Mouse (Mus musculus): Measurements from ENCODE around the gene Gpx8.

Gpx8 gene

DNA sequence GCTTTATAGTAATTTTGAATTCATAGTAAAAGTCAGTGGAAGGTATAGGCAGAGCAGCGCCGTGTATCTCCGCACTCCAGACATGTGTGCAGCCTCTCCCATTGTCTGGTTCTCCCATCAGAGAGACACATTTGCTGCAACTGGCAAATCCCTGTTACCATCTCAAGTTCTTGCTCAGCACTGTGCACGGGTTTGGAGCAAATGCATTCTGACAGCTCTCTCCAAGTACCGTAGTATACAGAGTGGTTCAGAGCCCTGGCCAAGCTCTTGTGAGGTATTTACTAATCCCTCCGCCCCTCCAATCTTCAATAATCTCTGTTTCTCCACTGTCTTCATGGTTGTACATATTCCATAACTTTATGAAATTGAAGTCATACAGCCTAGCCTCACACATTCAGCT is 33.5 kb downstream of the Gpx8 start:
- no peaks in the 10 kb centered on the region for H3K36me3 ChIP-seq (ENCODE audit: insufficient read depth, low read length)
- H3K27me3 ChIP-seq (ENCODE audit: insufficient read depth, low read length): peaks cover 9% of the 10 kb centered on the region; the same call in 1 of the 2 replicates
- no peak for TF ChIP-seq NANOG (IDR thresholded peaks at IDR 0.05; ENCODE audit: borderline replicate concordance, low read length)
- no peak for TF ChIP-seq POU5F1 (IDR thresholded peaks at IDR 0.05; ENCODE audit: borderline replicate concordance, low read length)
- TF ChIP-seq CTCF (conservative IDR thresholded peaks at IDR 0.05; ENCODE audit: low read length): no peak
- H3K9me3 ChIP-seq (ENCODE audit: low read length): 0 out of 2 replicates have a peak, but pooled peaks cover under 1% of the 10 kb centered on the region
- H3K4me3 ChIP-seq (replicated peaks; ENCODE audit: low read length): no peak overlapping the region
- H3K4me1 ChIP-seq (replicated peaks; ENCODE audit: low read depth, low read length): peaks cover 14% of the 10 kb centered on the region

DNA sequence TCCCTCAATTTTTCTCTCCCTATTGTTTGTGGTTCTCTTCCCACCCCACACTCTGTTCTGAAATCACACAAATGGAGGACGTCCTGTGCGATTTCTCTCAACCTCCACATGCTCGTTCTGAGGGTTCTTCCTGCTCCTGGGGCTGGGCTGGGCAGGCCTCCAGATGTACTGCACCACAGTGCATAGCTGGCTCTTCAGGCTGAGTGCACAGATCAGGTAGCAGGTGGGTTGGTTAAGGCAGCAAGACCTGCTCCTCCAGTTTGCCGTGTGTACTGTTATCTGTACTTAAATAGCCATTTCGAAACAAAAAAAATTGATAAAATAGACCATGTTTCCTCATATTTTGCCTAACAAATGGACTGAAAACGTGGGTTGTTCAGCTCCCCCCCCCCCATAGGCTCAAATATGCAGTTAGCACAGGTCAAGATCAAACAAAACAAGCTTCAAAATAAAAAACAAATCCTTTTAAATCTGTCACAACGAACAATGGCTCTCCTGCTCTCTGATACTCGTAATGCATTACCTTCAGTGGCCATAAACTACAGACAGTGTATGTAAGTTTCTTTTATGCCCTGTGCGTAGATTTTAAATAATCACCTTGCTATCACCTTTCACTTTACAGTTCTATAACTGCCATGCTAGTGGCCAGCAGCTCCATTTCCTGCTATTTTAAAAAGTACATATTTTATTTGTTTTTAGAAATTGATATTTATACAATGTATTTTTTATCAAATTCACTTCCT is 45.5 kb downstream of the Gpx8 start:
- no peak for TF ChIP-seq CTCF (conservative IDR thresholded peaks at IDR 0.05; ENCODE audit: low read length)
- no peak for TF ChIP-seq NANOG (IDR thresholded peaks at IDR 0.05; ENCODE audit: borderline replicate concordance, low read length)
- TF ChIP-seq POU5F1 (IDR thresholded peaks at IDR 0.05; ENCODE audit: borderline replicate concordance, low read length): no peak
- Histone ChIP-seq H3K9me3 (ENCODE audit: low read length) (no peaks in the 10 kb centered on the region), H3K4me3 (replicated peaks; ENCODE audit: low read length) (no peak overlapping the region), H3K27me3 (ENCODE audit: insufficient read depth, low read length) (peaks cover 56% of the 10 kb centered on the region), H3K36me3 (ENCODE audit: insufficient read depth, low read length) (no peaks in the 10 kb centered on the region), H3K4me1 (replicated peaks; ENCODE audit: low read depth, low read length) (peaks cover 9% of the 10 kb centered on the region)

GRCm38 (mm10) chr13:113000090-113000489 is 46.1 kb downstream of the Gpx8 start:
- no peak overlapping the region for H3K4me3 ChIP-seq (replicated peaks; ENCODE audit: low read length)
- H3K9me3 ChIP-seq (ENCODE audit: low read length): no peaks in the 10 kb centered on the region
- no peak for TF ChIP-seq NANOG (IDR thresholded peaks at IDR 0.05; ENCODE audit: borderline replicate concordance, low read length)
- no peak for TF ChIP-seq CTCF (conservative IDR thresholded peaks at IDR 0.05; ENCODE audit: low read length)
- no peak for TF ChIP-seq POU5F1 (IDR thresholded peaks at IDR 0.05; ENCODE audit: borderline replicate concordance, low read length)
- peaks cover 9% of the 10 kb centered on the region for H3K4me1 ChIP-seq (replicated peaks; ENCODE audit: low read depth, low read length)
- H3K27me3 ChIP-seq (ENCODE audit: insufficient read depth, low read length): peaks cover 60% of the 10 kb centered on the region
- no peaks in the 10 kb centered on the region for H3K36me3 ChIP-seq (ENCODE audit: insufficient read depth, low read length)

GRCm38 (mm10) chr13:112998427-112999201 is 47.6 kb downstream of the Gpx8 start:
- TF ChIP-seq CTCF (conservative IDR thresholded peaks at IDR 0.05; ENCODE audit: low read length) (no peak), NANOG (IDR thresholded peaks at IDR 0.05; ENCODE audit: borderline replicate concordance, low read length) (no peak), POU5F1 (IDR thresholded peaks at IDR 0.05; ENCODE audit: borderline replicate concordance, low read length) (no peak)
- Histone ChIP-seq H3K36me3 (ENCODE audit: insufficient read depth, low read length) (no peaks in the 10 kb centered on the region), H3K27me3 (ENCODE audit: insufficient read depth, low read length) (peaks cover 75% of the 10 kb centered on the region), H3K9me3 (ENCODE audit: low read length) (no peaks in the 10 kb centered on the region), H3K4me1 (replicated peaks; ENCODE audit: low read depth, low read length) (peaks cover 17% of the 10 kb centered on the region), H3K4me3 (replicated peaks; ENCODE audit: low read length) (peak overlapping the region; percentile 72)

DNA sequence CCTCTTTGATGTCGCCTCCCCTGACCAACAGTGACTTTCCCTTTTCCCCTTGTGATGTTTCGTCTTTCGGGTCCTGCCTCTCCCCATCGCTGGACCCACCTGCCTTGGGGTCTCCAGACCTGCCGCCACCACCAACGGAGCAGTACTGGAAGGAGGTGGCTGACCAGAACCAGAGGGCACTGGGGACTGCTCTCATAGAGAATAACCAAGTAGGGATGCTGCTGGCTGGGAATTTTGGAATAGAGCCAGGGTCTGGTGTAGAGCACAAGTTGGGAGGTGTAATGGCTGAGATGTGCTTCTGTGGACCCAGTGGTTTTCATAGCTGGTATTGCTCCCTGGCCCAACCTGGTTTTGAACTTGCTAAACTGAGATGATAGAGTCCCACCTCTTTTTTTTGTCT is 48.8 kb downstream of the Gpx8 start:
- no peaks in the 10 kb centered on the region for H3K9me3 ChIP-seq (ENCODE audit: low read length)
- no peak overlapping the region for H3K4me3 ChIP-seq (replicated peaks; ENCODE audit: low read length)
- no peak for TF ChIP-seq CTCF (conservative IDR thresholded peaks at IDR 0.05; ENCODE audit: low read length)
- no peak for TF ChIP-seq NANOG (IDR thresholded peaks at IDR 0.05; ENCODE audit: borderline replicate concordance, low read length)

GRCm38 (mm10) chr13:112996407-112996806 is 49.8 kb downstream of the Gpx8 start:
- H3K4me3 ChIP-seq (replicated peaks; ENCODE audit: low read length): no peak overlapping the region
- H3K9me3 ChIP-seq (ENCODE audit: low read length): no peaks in the 10 kb centered on the region
- H3K36me3 ChIP-seq (ENCODE audit: insufficient read depth, low read length): no peaks in the 10 kb centered on the region
- peaks cover 21% of the 10 kb centered on the region for H3K4me1 ChIP-seq (replicated peaks; ENCODE audit: low read depth, low read length)
- no peak for TF ChIP-seq POU5F1 (IDR thresholded peaks at IDR 0.05; ENCODE audit: borderline replicate concordance, low read length)
- no peak for TF ChIP-seq CTCF (conservative IDR thresholded peaks at IDR 0.05; ENCODE audit: low read length)
- TF ChIP-seq NANOG (IDR thresholded peaks at IDR 0.05; ENCODE audit: borderline replicate concordance, low read length): no peak
- H3K27me3 ChIP-seq (ENCODE audit: insufficient read depth, low read length): peaks cover 90% of the 10 kb centered on the region

More for the DNA sequence above, 48.8 kb downstream of the Gpx8 start:
- H3K4me1 ChIP-seq (replicated peaks; ENCODE audit: low read depth, low read length): peaks cover 21% of the 10 kb centered on the region
- H3K27me3 ChIP-seq (ENCODE audit: insufficient read depth, low read length): peaks cover 88% of the 10 kb centered on the region
- no peaks in the 10 kb centered on the region for H3K36me3 ChIP-seq (ENCODE audit: insufficient read depth, low read length)

GRCm38 (mm10) chr13:112994191-112994590 is 52.0 kb downstream of the Gpx8 start:
- peak; percentile 69 for TF ChIP-seq CTCF (conservative IDR thresholded peaks at IDR 0.05; ENCODE audit: low read length)
- TF ChIP-seq POU5F1 (IDR thresholded peaks at IDR 0.05; ENCODE audit: borderline replicate concordance, low read length): no peak

DNA sequence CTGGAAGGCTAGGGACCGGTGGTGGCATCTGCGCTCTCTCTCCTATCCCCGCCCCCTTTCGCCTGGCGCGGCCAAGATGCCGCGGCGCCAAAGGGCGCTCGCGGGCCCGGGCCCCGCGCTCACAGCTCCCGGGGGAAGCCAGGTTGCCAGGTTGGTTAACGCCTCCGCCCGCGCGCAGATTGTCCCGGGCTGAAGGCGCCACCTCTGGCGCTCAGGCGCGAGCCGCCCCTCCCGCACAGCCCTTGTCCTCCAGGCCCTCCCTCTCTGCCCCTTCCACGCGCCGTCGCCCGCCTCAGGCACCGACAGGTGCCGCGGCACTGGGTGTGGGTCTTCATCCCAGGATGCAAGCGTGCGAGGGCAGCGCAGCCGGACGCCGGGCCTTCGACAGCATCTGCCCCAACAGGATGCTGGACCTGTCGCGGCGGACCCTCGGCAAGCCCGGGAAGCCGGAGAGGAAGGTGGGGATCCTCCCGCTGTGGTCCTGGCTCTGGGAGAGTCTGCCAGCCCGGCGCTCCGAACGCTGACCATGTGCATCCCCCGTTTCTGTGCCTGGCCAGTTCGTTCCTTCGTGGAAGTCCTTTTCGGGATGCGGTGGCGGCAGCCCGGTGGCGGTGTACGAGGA is 52.6 kb downstream of the Gpx8 start, which contains the start of gene Mcidas:
Gene Mcidas (plus strand): TSS at position 315 of the 622 bp plus-strand sequence.
- no peak for TF ChIP-seq NANOG (IDR thresholded peaks at IDR 0.05; ENCODE audit: borderline replicate concordance, low read length)
- no peak for TF ChIP-seq POU5F1 (IDR thresholded peaks at IDR 0.05; ENCODE audit: borderline replicate concordance, low read length)
- TF ChIP-seq CTCF (conservative IDR thresholded peaks at IDR 0.05; ENCODE audit: low read length): no peak
- peak within 1 kb of the TSS; percentile 84 for H3K4me3 ChIP-seq (replicated peaks; ENCODE audit: low read length)
- H3K9me3 ChIP-seq (ENCODE audit: low read length): no peaks in the 10 kb centered on the region
- peaks cover 94% of the 10 kb centered on the region for H3K27me3 ChIP-seq (ENCODE audit: insufficient read depth, low read length)
- H3K36me3 ChIP-seq (ENCODE audit: insufficient read depth, low read length): no peaks in the 10 kb centered on the region
- H3K4me1 ChIP-seq (replicated peaks; ENCODE audit: low read depth, low read length): peaks cover 36% of the 10 kb centered on the region

More at GRCm38 (mm10) chr13:112994191-112994590, 52.0 kb downstream of the Gpx8 start:
- H3K27me3 ChIP-seq (ENCODE audit: insufficient read depth, low read length): peaks cover 94% of the 10 kb centered on the region
- H3K36me3 ChIP-seq (ENCODE audit: insufficient read depth, low read length): no peaks in the 10 kb centered on the region
- no peaks in the 10 kb centered on the region for H3K9me3 ChIP-seq (ENCODE audit: low read length)
- peaks cover 35% of the 10 kb centered on the region for H3K4me1 ChIP-seq (replicated peaks; ENCODE audit: low read depth, low read length)
- peak overlapping the region; percentile 84 for H3K4me3 ChIP-seq (replicated peaks; ENCODE audit: low read length)

All from E14TG2a.4 (cell line).